Mouse (Mus musculus): ENCODE results near the gene Smc5.

The Smc5 gene

GRCm38 (mm10) chr19:23273355-23274053, at the start of gene Smc5:
Gene Smc5 (minus strand): TSS chr19:23273897.
- peak; percentile 91 to 94 for DNase-seq (ENCODE audit: low spot score in 2 of 2)

- DNase-seq (ENCODE audit: low spot score in 2 of 2), result no peak
Observed at GRCm38 (mm10) chr19:23323107-23323506, 49.4 kb upstream of the Smc5 start.

- DNase-seq (ENCODE audit: low spot score in 2 of 2), result no peak
Observed at GRCm38 (mm10) chr19:23317989-23318358, 44.3 kb upstream of the Smc5 start.

GRCm38 (mm10) chr19:23317295-23317988, 43.7 kb upstream of the Smc5 start:
- no peak for DNase-seq (ENCODE audit: low spot score in 2 of 2)

- no peak for DNase-seq (ENCODE audit: low spot score in 2 of 2)
Observed at GRCm38 (mm10) chr19:23316851-23317250, 43.2 kb upstream of the Smc5 start.

GRCm38 (mm10) chr19:23309979-23310378, 36.3 kb upstream of the Smc5 start:
- DNase-seq (ENCODE audit: low spot score in 2 of 2), result no peak

GRCm38 (mm10) chr19:23306671-23307070, 33.0 kb upstream of the Smc5 start:
- no peak for DNase-seq (ENCODE audit: low spot score in 2 of 2)

GRCm38 (mm10) chr19:23299987-23300386, 26.3 kb upstream of the Smc5 start:
- peak in 1 of 2 experiments; percentile 50 for DNase-seq (ENCODE audit: low spot score in 2 of 2)

- no peak for DNase-seq (ENCODE audit: low spot score in 2 of 2)
Observed at GRCm38 (mm10) chr19:23298917-23299316, 25.2 kb upstream of the Smc5 start.

- DNase-seq (ENCODE audit: low spot score in 2 of 2), result no peak
Observed at GRCm38 (mm10) chr19:23297191-23297590, 23.5 kb upstream of the Smc5 start.

GRCm38 (mm10) chr19:23289251-23289650, 15.6 kb upstream of the Smc5 start:
- no peak for DNase-seq (ENCODE audit: low spot score in 2 of 2)

GRCm38 (mm10) chr19:23281911-23282660, 8.4 kb upstream of the Smc5 start:
- no peak for DNase-seq (ENCODE audit: low spot score in 2 of 2)

GRCm38 (mm10) chr19:23274054-23274724, 492 bp upstream of the Smc5 start:
- DNase-seq (ENCODE audit: low spot score in 2 of 2), result no peak

GRCm38 (mm10) chr19:23256771-23257170, 16.9 kb downstream of the Smc5 start:
- no peak for DNase-seq (ENCODE audit: low spot score in 2 of 2)

- no peak for DNase-seq (ENCODE audit: low spot score in 2 of 2)
Observed at GRCm38 (mm10) chr19:23246473-23246872, 27.2 kb downstream of the Smc5 start.

GRCm38 (mm10) chr19:23225065-23225464, 48.6 kb downstream of the Smc5 start:
- DNase-seq (ENCODE audit: low spot score in 2 of 2), result peak; percentile 53 to 55

- DNase-seq (ENCODE audit: low spot score in 2 of 2), result peak; percentile 70 to 84
Observed at GRCm38 (mm10) chr19:23214326-23214725, 59.4 kb downstream of the Smc5 start.

GRCm38 (mm10) chr19:23211325-23211724, 62.4 kb downstream of the Smc5 start:
- no peak for DNase-seq (ENCODE audit: low spot score in 2 of 2)

- no peak for DNase-seq (ENCODE audit: low spot score in 2 of 2)
Observed at GRCm38 (mm10) chr19:23203505-23204053, 70.1 kb downstream of the Smc5 start.

GRCm38 (mm10) chr19:23202106-23202505, 71.6 kb downstream of the Smc5 start:
- no peak for DNase-seq (ENCODE audit: low spot score in 2 of 2)

- no peak for DNase-seq (ENCODE audit: low spot score in 2 of 2)
Observed at GRCm38 (mm10) chr19:23193076-23193475, 80.6 kb downstream of the Smc5 start.

GRCm38 (mm10) chr19:23191486-23191885, 82.2 kb downstream of the Smc5 start:
- no peak for DNase-seq (ENCODE audit: low spot score in 2 of 2)

Data from right cerebral cortex, postnatal 10 days (tissue).